Mouse (Mus musculus): Measurements from ENCODE around the gene Cmtm7.

Cmtm7 gene

DNA sequence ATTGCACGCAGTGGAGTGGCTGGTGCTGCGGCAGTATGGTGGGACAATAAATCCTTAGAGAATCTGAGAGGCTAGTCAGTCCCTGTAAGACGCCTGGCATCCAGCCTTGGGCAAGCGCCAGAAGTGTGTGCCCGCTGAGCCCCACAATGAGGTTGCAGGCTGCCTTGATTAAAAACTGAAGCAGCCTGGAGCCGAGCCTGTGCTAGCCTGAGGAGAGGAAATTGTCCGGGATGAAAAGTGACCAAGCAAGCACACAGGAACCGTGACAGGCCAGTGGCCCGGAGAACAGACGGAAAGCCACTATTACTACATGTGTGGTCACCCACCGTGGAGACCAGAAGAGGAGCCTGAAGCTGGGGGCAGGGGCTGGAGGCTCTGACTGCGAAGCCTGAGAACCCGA lies 14.6 kb downstream of the Cmtm7 start:
- DNase-seq (ENCODE audit: low read depth, low spot score), result no peak

DNA sequence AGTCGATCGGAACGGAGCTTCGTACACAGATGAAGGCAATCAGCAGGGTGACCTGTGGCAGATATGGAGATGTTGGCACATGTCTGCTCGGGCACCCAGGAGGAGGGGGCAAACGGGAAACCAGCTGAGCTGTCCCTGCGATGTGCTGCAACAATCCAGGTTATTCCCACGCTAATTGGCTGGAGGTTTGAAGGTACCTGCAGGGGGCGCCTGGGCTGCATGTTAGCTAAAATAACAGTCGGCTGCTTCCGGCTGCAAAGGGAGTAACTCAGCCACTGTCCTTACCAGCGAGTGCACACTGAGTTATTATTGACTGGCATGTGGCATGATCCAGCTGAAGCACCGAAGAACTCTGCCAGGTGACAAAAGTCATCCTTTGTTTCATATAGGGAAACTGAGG lies 18.3 kb downstream of the Cmtm7 start:
- DNase-seq (ENCODE audit: low read depth, low spot score), result peak; percentile 81

- peak; percentile 74 for DNase-seq (ENCODE audit: low read depth, low spot score)
Observed at GRCm38 (mm10) chr9:114761848-114762247, 19.8 kb downstream of the Cmtm7 start.

- DNase-seq (ENCODE audit: low read depth, low spot score), result no peak
Observed at GRCm38 (mm10) chr9:114760353-114760752, 21.3 kb downstream of the Cmtm7 start.

DNA sequence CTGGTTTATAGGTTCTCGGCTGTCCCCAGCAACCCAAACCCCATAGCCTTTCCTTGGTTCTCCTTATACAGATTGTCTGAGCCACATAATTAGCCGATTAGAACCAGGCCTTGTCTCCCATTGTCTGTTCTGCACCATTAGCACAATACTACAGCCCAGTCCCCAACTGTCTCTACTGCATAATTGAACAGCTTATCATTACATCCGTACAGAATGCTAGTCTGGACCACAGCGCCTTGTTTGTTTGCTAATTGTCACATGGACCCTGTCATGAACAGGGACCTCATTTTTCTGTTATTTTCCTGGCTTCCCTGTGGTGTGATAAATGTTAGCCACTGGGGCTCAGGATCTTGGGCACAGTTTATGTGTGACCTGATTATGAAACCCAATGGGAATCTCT lies 21.8 kb downstream of the Cmtm7 start:
- DNase-seq (ENCODE audit: low read depth, low spot score), result no peak

- no peak for DNase-seq (ENCODE audit: low read depth, low spot score)
Observed at GRCm38 (mm10) chr9:114758801-114759200, 22.9 kb downstream of the Cmtm7 start.

DNA sequence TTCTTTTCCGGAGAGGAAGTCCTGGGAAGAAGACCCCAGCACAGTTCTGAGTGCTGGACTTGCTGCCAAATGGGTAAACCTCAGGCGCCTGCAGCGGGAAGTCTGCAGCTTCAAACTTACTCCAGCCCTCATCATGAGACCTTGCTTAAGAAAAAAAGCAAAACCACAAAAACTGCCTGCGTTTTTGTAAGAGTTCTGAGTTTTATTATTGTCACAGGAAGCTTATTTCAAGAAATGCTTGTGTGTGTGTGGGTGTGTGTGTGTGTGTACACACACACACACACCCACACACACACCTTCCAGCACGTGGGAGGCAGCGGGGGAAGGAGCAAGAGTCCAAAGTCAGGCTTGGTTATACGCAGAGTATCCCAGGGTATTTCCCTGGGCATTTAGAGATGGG lies 23.4 kb downstream of the Cmtm7 start:
- no peak for DNase-seq (ENCODE audit: low read depth, low spot score)

GRCm38 (mm10) chr9:114752863-114753484 lies 28.7 kb downstream of the Cmtm7 start:
- DNase-seq (ENCODE audit: low read depth, low spot score), result peak; percentile 94

GRCm38 (mm10) chr9:114752311-114752710 lies 29.3 kb downstream of the Cmtm7 start:
- DNase-seq (ENCODE audit: low read depth, low spot score), result no peak

GRCm38 (mm10) chr9:114751582-114751981 lies 30.1 kb downstream of the Cmtm7 start:
- DNase-seq (ENCODE audit: low read depth, low spot score), result no peak

GRCm38 (mm10) chr9:114747466-114747865 lies 34.2 kb downstream of the Cmtm7 start:
- peak; percentile 64 for DNase-seq (ENCODE audit: low read depth, low spot score)

DNA sequence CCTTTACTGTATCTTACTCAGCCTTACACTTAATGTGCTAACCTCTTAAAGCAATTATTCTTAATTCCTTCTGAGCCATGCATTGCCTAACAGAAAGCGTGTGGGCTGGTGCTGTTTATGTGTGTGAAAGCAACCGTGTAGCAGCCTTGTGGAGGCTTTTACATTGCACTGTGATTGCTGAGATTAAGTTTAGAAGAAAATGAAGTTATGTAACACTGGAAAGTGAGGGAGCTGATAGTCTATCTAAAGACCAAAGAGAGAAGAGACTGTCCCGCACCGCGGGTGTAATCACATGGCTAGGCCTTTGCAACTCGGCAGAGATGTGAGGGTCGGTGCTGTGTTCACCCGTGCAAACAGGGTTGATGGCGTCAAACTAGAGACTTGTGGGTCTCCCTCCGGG lies 34.6 kb downstream of the Cmtm7 start:
- no peak for DNase-seq (ENCODE audit: low read depth, low spot score)

- DNase-seq (ENCODE audit: low read depth, low spot score), result no peak
Observed at GRCm38 (mm10) chr9:114745654-114746053, 36.0 kb downstream of the Cmtm7 start.

DNA sequence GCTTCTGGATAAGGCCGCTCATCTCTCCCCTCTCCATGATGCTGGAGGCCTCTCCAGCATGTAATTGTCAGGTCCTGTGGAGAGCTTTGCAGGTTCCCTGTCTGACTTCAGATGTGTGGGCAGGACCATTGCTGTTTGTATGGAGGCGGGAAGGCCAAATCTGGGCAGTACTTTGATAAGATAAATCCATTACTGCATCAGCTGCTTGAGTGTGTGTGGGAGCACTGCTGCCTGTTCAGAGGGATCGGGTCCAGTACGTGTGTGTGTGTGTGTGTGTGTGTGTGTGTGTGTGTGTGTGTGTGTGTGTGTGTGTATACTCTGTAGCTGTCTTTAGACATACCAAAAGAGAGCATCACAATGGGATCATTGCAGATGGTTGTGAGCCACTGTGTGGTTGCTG lies 36.5 kb downstream of the Cmtm7 start:
- no peak for DNase-seq (ENCODE audit: low read depth, low spot score)

- no peak for DNase-seq (ENCODE audit: low read depth, low spot score)
Observed at GRCm38 (mm10) chr9:114742731-114743130, 38.9 kb downstream of the Cmtm7 start.

- no peak for DNase-seq (ENCODE audit: low read depth, low spot score)
Observed at GRCm38 (mm10) chr9:114740336-114740735, 41.3 kb downstream of the Cmtm7 start.

GRCm38 (mm10) chr9:114736442-114736841 lies 45.2 kb downstream of the Cmtm7 start:
- no peak for DNase-seq (ENCODE audit: low read depth, low spot score)

DNA sequence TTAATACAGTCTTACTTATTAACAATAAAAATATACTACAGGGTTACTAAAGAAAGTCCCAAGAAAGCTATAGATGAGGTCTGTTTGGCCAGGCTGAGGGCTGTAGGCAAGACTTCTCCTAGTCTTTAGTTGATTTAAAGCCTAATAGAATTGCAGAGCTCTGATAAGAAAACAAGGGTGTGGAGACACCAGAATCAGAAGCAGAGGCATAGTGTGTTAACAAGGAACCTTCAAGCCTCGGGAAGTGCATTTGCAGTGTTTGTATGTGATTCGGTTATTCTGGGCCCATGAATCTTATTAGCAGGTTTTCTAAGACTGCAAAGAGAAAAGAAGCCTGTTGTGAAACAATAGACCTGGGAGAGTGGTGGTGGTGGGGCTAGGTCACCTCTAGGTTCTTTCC lies 48.4 kb downstream of the Cmtm7 start:
- DNase-seq (ENCODE audit: low read depth, low spot score), result no peak

GRCm38 (mm10) chr9:114731871-114732682 lies 49.6 kb downstream of the Cmtm7 start:
- no peak for DNase-seq (ENCODE audit: low read depth, low spot score)

- peak; percentile 97 for DNase-seq (ENCODE audit: low read depth, low spot score)
Observed at GRCm38 (mm10) chr9:114731011-114731755, 50.5 kb downstream of the Cmtm7 start, which contains the start of gene Cmtm6. Cmtm6 (plus strand) TSS chr9:114731116.

DNA sequence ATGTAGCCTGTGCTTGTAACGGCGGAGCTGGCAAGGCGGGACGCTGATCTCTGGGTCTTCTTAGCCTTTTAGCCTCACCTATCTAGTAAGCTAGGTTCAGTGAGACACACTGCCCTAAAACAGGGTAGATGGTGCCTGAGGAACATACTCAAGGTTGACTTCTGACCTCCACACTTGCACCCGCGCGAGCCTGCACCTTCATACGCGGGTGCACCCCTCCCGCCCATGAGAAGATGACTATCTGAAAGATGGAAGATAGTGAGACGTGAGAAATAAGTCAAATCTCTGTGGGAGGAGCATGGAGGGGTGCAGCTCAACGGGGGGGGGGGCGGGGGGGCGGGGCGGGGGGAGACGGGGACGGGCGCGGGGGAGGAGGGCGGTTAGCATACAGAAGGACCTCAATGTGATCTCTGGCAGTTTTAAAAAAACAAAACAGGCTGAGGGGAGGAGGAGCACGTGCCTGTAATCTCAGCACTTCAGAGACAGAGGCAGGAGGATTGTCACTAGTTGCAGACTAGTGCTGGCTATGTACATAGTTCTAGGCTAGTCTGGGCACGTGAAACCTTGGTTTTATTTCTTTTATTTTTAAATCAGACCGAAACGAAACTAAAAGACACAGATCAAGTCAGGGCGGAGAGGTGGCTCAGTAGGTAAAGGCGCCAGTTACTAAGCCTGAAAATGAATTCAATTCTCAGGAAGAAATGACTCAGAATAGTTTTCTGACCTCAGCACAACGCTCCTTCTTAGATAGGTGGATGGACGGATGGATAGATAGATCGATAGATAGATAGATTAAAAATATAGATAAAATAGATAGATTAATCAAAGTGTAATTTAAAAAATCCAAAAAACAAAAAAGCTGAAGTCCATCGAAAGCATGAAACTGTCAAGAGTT lies 51.5 kb downstream of the Cmtm7 start:
- peak; percentile 40 for DNase-seq (ENCODE audit: low read depth, low spot score)
